Mouse (Mus musculus) embryonic facial prominence, embryonic 13.5 days (tissue): ENCODE results near the gene Syt5. TPM values are rescaled to one million over a fixed set of nuclear protein-coding genes. Genes with fewer than 3 reads are reported as not detected.

Experiments used
- ATAC-seq: fragments of 200-750 bp; cut with Nextera tagmentation; 2 replicates; pipeline ENCODE4 v1.8.0; 2017; ENCODE audit warnings: low read depth; ENCODE audit not compliant: insufficient number of reproducible peaks, insufficient read depth, low FRiP score, low TSS enrichment
- H3K27ac ChIP-seq: fragments of 300-500 bp; sonication (generic); 2 replicates; pipeline ENCODE4 v1.5.1; 2015; ENCODE audit warnings: moderate library complexity, mild to moderate bottlenecking, inconsistent platforms
- H3K27me3 ChIP-seq: fragments of 300-500 bp; sonication (generic); 2 replicates; pipeline ENCODE4 v1.6.1; 2015; ENCODE audit warnings: mild to moderate bottlenecking, inconsistent platforms
- H3K36me3 ChIP-seq: fragments of 300-500 bp; sonication (generic); 2 replicates; pipeline ENCODE4 v1.6.1; 2015; ENCODE audit warnings: mild to moderate bottlenecking, inconsistent platforms
- H3K4me1 ChIP-seq: fragments of 300-500 bp; sonication (generic); 2 replicates; pipeline ENCODE4 v1.6.1; 2015; ENCODE audit warnings: inconsistent platforms
- H3K4me2 ChIP-seq: fragments of 300-500 bp; sonication (generic); 2 replicates; pipeline ENCODE4 v1.6.1; 2015; ENCODE audit warnings: moderate library complexity, mild to moderate bottlenecking, inconsistent platforms
- H3K4me3 ChIP-seq: fragments of 300-500 bp; sonication (generic); 2 replicates; pipeline ENCODE4 v1.5.1; 2015; ENCODE audit warnings: mild to moderate bottlenecking, inconsistent platforms
- H3K9ac ChIP-seq: fragments of 300-500 bp; sonication (generic); 2 replicates; pipeline ENCODE4 v1.6.1; 2015; ENCODE audit warnings: mild to moderate bottlenecking, inconsistent platforms
- H3K9me3 ChIP-seq: fragments of 300-500 bp; sonication (generic); 2 replicates; pipeline ENCODE4 v1.6.1; 2016; ENCODE audit warnings: inconsistent platforms
- WGBS: fragments of 180-500 bp; shearing (Covaris S2); methylation state at CpG from one replicate; pipeline ENCODE4 v1.1.7; 2015; ENCODE audit warnings: mixed read lengths; 5-methylcytosine and 5-hydroxymethylcytosine counted together
- microRNA-seq: library from miRNA; unstranded; fragments of <30 nt; microRNA quantifications from one replicate; pipeline ENCODE4, GENCODE M21; 2016
- polyA plus RNA-seq: library from polyadenylated mRNA; unstranded; fragments of >200 nt; fragmentation: Nextera tagmentation; extraction: Ambion mirVana; gene quantifications from 2 replicates; pipeline ENCODE4 v1.2.1, GENCODE M21; 2015

Syt5 gene
- polyA plus RNA-seq, 1 experiment from 2014 or later = 9.1 TPM

DNA sequence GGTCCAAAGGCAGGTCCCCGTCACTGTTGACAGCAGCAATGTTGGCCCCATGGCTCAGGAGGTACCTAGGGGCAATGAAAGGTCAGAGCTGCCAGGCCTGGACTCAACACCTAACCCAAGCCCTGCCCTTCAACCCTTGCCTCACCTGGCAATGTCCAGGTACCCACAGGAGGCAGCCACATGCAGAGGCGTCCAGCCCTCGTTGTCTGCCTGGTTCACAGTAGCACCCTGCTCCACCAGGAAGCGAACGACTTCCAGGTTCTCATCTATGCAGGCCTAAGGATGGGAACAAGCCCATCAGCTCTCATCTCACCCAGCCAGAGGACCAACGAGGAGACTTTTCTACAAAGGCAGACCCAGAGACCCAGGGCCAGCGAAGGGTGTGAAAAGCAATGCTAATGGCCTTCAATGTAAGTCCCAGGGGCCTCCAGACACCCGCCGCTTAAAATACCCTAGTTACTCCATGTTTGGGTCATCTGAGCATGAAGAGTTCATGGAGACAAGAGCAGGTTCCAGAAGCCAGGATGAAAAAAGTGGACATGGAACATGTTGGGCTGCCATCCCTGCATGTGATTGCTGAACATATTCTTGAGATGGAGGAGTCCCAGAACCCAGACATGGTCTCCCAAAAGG is 50.0 kb downstream of the Syt5 start:
- no peak for ATAC-seq
- H3K4me2 ChIP-seq = no peak overlapping the region
- WGBS = 91% methylated on average over 9 of the region's 9 CpGs

DNA sequence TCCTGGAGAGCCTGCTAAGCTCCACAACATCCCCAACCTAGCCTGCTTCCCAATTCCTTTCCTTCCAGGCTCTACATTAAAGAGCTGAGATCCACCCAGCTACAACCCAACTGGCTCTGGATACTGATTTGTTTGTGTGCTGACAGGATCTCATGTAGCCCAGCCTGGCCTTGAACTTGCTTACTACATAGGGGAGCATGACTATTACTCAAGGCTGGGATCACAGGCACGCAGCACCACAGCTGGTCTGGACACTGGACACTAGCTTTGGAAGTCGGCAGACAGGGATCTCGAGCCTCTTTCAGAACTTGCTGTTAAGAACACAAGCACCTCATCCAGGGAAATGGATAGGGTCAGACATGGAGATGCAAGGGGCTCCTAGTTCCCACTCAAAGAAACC is 50.9 kb downstream of the Syt5 start:
- 89% methylated on average over 3 of the region's 3 CpGs for WGBS
- H3K4me1 ChIP-seq = peaks cover 31% of the 10 kb centered on the region
- no peak overlapping the region for H3K27ac ChIP-seq
- H3K36me3 ChIP-seq = peaks cover 54% of the 10 kb centered on the region
- H3K9ac ChIP-seq = no peak overlapping the region
- ATAC-seq = no peak
- H3K4me2 ChIP-seq = no peak overlapping the region
- no peaks in the 10 kb centered on the region for H3K27me3 ChIP-seq
- no peaks in the 10 kb centered on the region for H3K9me3 ChIP-seq
- no peak overlapping the region for H3K4me3 ChIP-seq

More for the DNA sequence above, 50.0 kb downstream of the Syt5 start:
- Histone ChIP-seq H3K9ac (no peak overlapping the region), H3K27me3 (no peaks in the 10 kb centered on the region), H3K4me1 (peaks cover 33% of the 10 kb centered on the region), H3K9me3 (no peaks in the 10 kb centered on the region), H3K27ac (no peak overlapping the region), H3K4me3 (no peak overlapping the region), H3K36me3 (peaks cover 46% of the 10 kb centered on the region)

DNA sequence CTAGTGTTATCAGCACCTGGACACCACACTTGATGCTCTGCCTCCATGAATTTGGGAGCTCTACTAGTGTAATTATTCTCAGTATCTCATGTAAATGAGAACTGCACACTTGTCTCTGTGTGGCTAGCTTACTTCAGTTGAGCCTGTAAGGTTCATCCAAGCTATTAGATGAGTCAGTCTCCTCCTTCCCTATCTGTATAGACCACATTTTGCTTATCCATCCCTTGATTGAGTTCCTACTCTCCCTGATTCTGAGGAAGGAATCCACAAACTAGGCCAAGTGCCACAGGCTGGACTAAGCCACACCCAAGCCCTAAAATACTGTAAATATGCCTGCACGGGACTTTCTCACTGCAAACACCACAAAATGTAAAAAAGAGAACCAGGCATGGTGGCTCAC is 53.4 kb downstream of the Syt5 start:
- Histone ChIP-seq H3K9ac (no peak overlapping the region), H3K36me3 (peaks cover 71% of the 10 kb centered on the region), H3K4me3 (no peak overlapping the region), H3K27me3 (no peaks in the 10 kb centered on the region), H3K4me2 (no peak overlapping the region), H3K27ac (no peak overlapping the region), H3K9me3 (no peaks in the 10 kb centered on the region), H3K4me1 (peaks cover 13% of the 10 kb centered on the region)
- 74% methylated on average over 1 of the region's 1 CpGs for WGBS
- no peak for ATAC-seq

DNA sequence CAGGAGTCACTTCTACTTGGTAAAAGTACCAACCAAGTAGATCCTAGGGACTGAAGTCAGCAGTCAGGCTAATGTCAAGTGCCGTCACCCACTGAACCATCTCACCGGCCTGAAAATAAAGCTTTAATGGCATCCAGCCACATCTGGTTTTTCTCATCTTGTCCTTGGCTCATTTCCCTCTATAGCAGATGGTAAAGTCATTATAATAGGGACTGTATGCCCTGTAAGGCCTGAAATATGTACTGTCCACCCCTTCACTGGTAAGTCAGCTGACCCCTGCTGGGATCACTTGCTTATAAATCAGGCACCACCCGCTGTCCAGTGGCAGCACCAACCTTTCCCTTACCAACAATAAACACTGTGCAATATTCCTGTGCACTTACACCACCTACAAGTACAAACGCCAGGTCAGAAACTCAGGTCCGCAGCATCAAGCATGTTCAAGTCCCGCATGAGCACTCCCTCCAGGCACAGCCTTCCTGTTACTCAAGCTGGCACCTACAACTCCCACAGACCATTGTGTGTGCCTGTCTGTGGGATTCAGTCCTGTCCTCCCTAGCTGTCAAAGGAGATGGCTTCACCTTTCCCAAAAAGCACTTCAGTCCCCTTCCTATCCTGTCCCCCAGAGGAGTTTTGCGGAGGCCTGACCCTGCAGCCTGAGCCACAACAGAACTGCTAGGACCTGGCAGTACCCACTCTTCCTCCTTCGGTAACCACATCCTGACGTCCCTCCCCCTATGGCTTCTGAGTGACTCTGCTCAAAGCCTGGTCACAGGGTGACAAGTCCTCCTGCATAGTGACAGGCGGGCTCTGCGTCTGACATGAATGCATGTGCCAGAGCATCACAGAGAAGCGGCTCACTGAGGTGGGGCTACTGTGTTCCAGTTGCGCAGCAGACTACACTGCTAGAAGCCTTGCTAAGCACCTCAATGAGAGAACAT is 54.8 kb downstream of the Syt5 start:
- Histone ChIP-seq H3K4me2 (no peak overlapping the region), H3K9me3 (no peaks in the 10 kb centered on the region), H3K27me3 (no peaks in the 10 kb centered on the region), H3K4me3 (no peak overlapping the region), H3K36me3 (peaks cover 78% of the 10 kb centered on the region), H3K4me1 (no peaks in the 10 kb centered on the region), H3K27ac (no peak overlapping the region), H3K9ac (no peak overlapping the region)
- no peak for ATAC-seq
- WGBS = 90% methylated on average over 13 of the region's 13 CpGs

DNA sequence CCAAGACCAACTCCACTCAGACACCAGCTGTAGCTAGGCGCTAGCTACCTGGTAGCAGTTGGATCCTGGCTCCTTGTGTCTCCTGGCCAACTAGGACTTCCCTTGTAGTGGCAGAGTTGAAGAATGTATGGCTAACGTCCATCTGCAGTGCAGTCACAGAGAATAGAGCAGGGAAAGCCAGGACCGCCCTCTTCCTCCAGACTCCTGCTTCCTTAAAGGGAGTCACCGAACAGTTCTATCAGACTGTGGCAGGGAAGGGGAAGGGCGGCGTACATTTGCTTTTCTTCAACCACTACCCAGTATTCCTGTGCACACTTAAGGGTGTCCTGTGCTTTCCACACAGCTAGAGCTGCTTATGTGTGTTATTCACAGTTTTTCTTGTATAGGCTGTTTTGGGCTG is 56.0 kb downstream of the Syt5 start:
- Histone ChIP-seq H3K36me3 (peaks cover 72% of the 10 kb centered on the region), H3K4me3 (no peak overlapping the region), H3K4me1 (no peaks in the 10 kb centered on the region), H3K9me3 (no peaks in the 10 kb centered on the region), H3K4me2 (no peak overlapping the region), H3K27me3 (no peaks in the 10 kb centered on the region), H3K9ac (no peak overlapping the region), H3K27ac (no peak overlapping the region)
- WGBS = 86% methylated on average over 6 of the region's 6 CpGs
- no peak for ATAC-seq

Small RNAs within 50 kb of the gene (microRNA-seq; reads per million reads assigned to microRNA genes)
- not detected for gene Gm23577

Other genes with a start within 250 kb of the Syt5 start
- not detected in 2 replicates for gene Ncr1, start 209.8 kb downstream of the Syt5 start, polyA plus RNA-seq
- gene Gp6, start 149.8 kb downstream of the Syt5 start, polyA plus RNA-seq = 0.10 and 0.11 TPM in 2 replicates
- 28.6 and 30.2 TPM in 2 replicates for gene Rdh13, start 101.9 kb downstream of the Syt5 start, polyA plus RNA-seq
- gene Eps8l1, start 86.9 kb downstream of the Syt5 start, polyA plus RNA-seq = 6.6 and 9.4 TPM in 2 replicates
- gene Ppp1r12c, start 45.9 kb downstream of the Syt5 start, polyA plus RNA-seq = 45.9 and 48.2 TPM in 2 replicates
- gene Tnnt1, start 31.2 kb downstream of the Syt5 start, polyA plus RNA-seq = 57.6 and 63.3 TPM in 2 replicates
- 4.7 and 11.8 TPM in 2 replicates for gene Tnni3, start 23.3 kb downstream of the Syt5 start, polyA plus RNA-seq
- 1.4 and 2.4 TPM in 2 replicates for gene Dnaaf3, start 15.1 kb downstream of the Syt5 start, polyA plus RNA-seq
- 0.14 TPM in 1 of 2 replicates, not detected in the other for gene Ptprh, start 56.5 kb upstream of the Syt5 start, polyA plus RNA-seq
- 2.0 and 2.2 TPM in 2 replicates for gene Tmem86b, start 83.9 kb upstream of the Syt5 start, polyA plus RNA-seq
- 10.5 and 14.1 TPM in 2 replicates for gene Ppp6r1, start 111.5 kb upstream of the Syt5 start, polyA plus RNA-seq
- 78.4 and 92.3 TPM in 2 replicates for gene Hspbp1, start 137.5 kb upstream of the Syt5 start, polyA plus RNA-seq
- 2.7 and 3.1 TPM in 2 replicates for gene Brsk1, start 143.1 kb upstream of the Syt5 start, polyA plus RNA-seq
- 0.24 and 0.45 TPM in 2 replicates for gene Tmem150b, start 177.7 kb upstream of the Syt5 start, polyA plus RNA-seq
- gene Kmt5c, start 192.6 kb upstream of the Syt5 start, polyA plus RNA-seq = 62.0 and 64.3 TPM in 2 replicates
- 53.3 and 75.6 TPM in 2 replicates for gene Cox6b2, start 205.6 kb upstream of the Syt5 start, polyA plus RNA-seq
- gene Fam71e2, start 223.8 kb upstream of the Syt5 start, polyA plus RNA-seq = not detected in 2 replicates
- gene Il11, start 235.3 kb upstream of the Syt5 start, polyA plus RNA-seq = not detected in 2 replicates
- gene Tmem190, start 235.4 kb upstream of the Syt5 start, polyA plus RNA-seq = not detected in 2 replicates
- gene Tmem238, start 242.1 kb upstream of the Syt5 start, polyA plus RNA-seq = 6.3 and 7.2 TPM in 2 replicates
- gene Rpl28, start 245.3 kb upstream of the Syt5 start, polyA plus RNA-seq = 335 and 398 TPM in 2 replicates